Mouse (Mus musculus): ENCODE measurements at regions not wholly inside any gene's neighbourhood (a gene's known extent, or its start where the extent isn't known, plus 50 kb on each side); places are given as distances from the start of the nearest gene placed in this dataset.

GRCm38 (mm10) chr1:73771773-73772172 lies 352.5 kb downstream of the Tns1 start:
- Histone ChIP-seq H3K27ac (ENCODE audit: insufficient read depth, low read depth) (no peak overlapping the region), H3K79me2 (replicated peaks; ENCODE audit: control insufficient read depth, extremely low read depth, insufficient read depth, poor library complexity, severe bottlenecking) (no peaks in the 10 kb centered on the region), H3K4me2 (ENCODE audit: insufficient read depth, low read depth, poor library complexity, severe bottlenecking) (no peak overlapping the region), H3K9ac (ENCODE audit: insufficient read depth, low read depth) (no peak overlapping the region), H3K4me1 (ENCODE audit: control insufficient read depth in 1 of 2, insufficient read depth in 2 of 2) (no peaks in the 10 kb centered on the region), H3K36me3 (replicated peaks in 1 of 2; ENCODE audit: control insufficient read depth in 1 of 2, insufficient read depth in 1 of 2, low read length in 1 of 2) (no peaks in the 10 kb centered on the region), H3K9me3 (replicated peaks; ENCODE audit: low read length) (peaks cover 4% of the 10 kb centered on the region), H3K27me3 (replicated peaks) (peaks cover 39% of the 10 kb centered on the region), H3K4me3 (replicated peaks in 1 of 3; ENCODE audit: low read depth in 2 of 3, low read length in 2 of 3, poor library complexity in 1 of 3) (no peak overlapping the region)
- DNase-seq (ENCODE audit: extremely low read depth), result no peak
- dilution Hi-C loops (cut with MboI; ENCODE audit: extremely low pct_ligation_motif_present, extremely low pct_unique_long_range_greater_than_20kb, low sequenced_read_pairs), result no loop called here
- in situ Hi-C loops (cut with MboI; ENCODE audit: low pct_ligation_motif_present, low pct_unique_long_range_greater_than_20kb, low sequenced_read_pairs), result no loop called here
- TF ChIP-seq MEF2A (IDR thresholded peaks at IDR 0.05; ENCODE audit: borderline replicate concordance, low read depth, low read length) (no peak), ZKSCAN1 (IDR thresholded peaks at IDR 0.05; ENCODE audit: borderline replicate concordance, low read depth, low read length) (no peak), CHD2 (IDR thresholded peaks at IDR 0.05; ENCODE audit: low read length) (no peak), HCFC1 (IDR thresholded peaks at IDR 0.05; ENCODE audit: low read depth, low read length) (no peak), ELF1 (IDR thresholded peaks at IDR 0.05; ENCODE audit: low read depth, low read length) (no peak), MAZ (IDR thresholded peaks at IDR 0.05; ENCODE audit: low read depth, low read length) (no peak), POLR2AphosphoS2 (IDR thresholded peaks at IDR 0.05; ENCODE audit: low read depth, low read length) (no peak)

GRCm38 (mm10) chr1:73770631-73771030 lies 353.6 kb downstream of the Tns1 start:
- DNase-seq (ENCODE audit: extremely low read depth), result no peak
- Histone ChIP-seq H3K4me3 (replicated peaks in 1 of 3; ENCODE audit: low read depth in 2 of 3, low read length in 2 of 3, poor library complexity in 1 of 3) (no peak overlapping the region), H3K27ac (ENCODE audit: insufficient read depth, low read depth) (no peak overlapping the region), H3K4me1 (ENCODE audit: control insufficient read depth in 1 of 2, insufficient read depth in 2 of 2) (no peaks in the 10 kb centered on the region), H3K4me2 (ENCODE audit: insufficient read depth, low read depth, poor library complexity, severe bottlenecking) (no peak overlapping the region), H3K27me3 (replicated peaks) (peaks cover 40% of the 10 kb centered on the region), H3K79me2 (replicated peaks; ENCODE audit: control insufficient read depth, extremely low read depth, insufficient read depth, poor library complexity, severe bottlenecking) (no peaks in the 10 kb centered on the region), H3K9ac (ENCODE audit: insufficient read depth, low read depth) (no peak overlapping the region), H3K9me3 (replicated peaks; ENCODE audit: low read length) (peaks cover 4% of the 10 kb centered on the region), H3K36me3 (replicated peaks in 1 of 2; ENCODE audit: control insufficient read depth in 1 of 2, insufficient read depth in 1 of 2, low read length in 1 of 2) (no peaks in the 10 kb centered on the region)
- dilution Hi-C loops (cut with MboI; ENCODE audit: extremely low pct_ligation_motif_present, extremely low pct_unique_long_range_greater_than_20kb, low sequenced_read_pairs), result no loop called here
- TF ChIP-seq ZC3H11A (IDR thresholded peaks at IDR 0.05; ENCODE audit: low read depth, low read length) (no peak), KAT2A (IDR thresholded peaks at IDR 0.05; ENCODE audit: insufficient replicate concordance, low read length) (no peak), SIN3A (IDR thresholded peaks at IDR 0.05; ENCODE audit: low read length) (no peak), SMC3 (IDR thresholded peaks at IDR 0.05; ENCODE audit: low read depth, low read length) (no peak)
- in situ Hi-C loops (cut with MboI; ENCODE audit: low pct_ligation_motif_present, low pct_unique_long_range_greater_than_20kb, low sequenced_read_pairs), result no loop called here

GRCm38 (mm10) chr1:73764611-73765333 lies 359.5 kb downstream of the Tns1 start:
- H3K9ac ChIP-seq (ENCODE audit: insufficient read depth, low read depth), result no peak overlapping the region
- no peaks in the 10 kb centered on the region for H3K4me1 ChIP-seq (ENCODE audit: control insufficient read depth in 1 of 2, insufficient read depth in 2 of 2)
- TF ChIP-seq RCOR1 (conservative IDR thresholded peaks at IDR 0.05; ENCODE audit: low read depth, low read length), result no peak
- TF ChIP-seq ZC3H11A (IDR thresholded peaks at IDR 0.05; ENCODE audit: low read depth, low read length), result no peak
- no peak for TF ChIP-seq POLR2AphosphoS2 (IDR thresholded peaks at IDR 0.05; ENCODE audit: low read depth, low read length)
- no peak for TF ChIP-seq TCF12 (IDR thresholded peaks at IDR 0.05; ENCODE audit: low read depth, low read length)
- TF ChIP-seq NRF1 (IDR thresholded peaks at IDR 0.05; ENCODE audit: low read depth, low read length), result no peak
- no peak for TF ChIP-seq RAD21 (IDR thresholded peaks at IDR 0.05; ENCODE audit: low read depth, low read length)
- no peak for TF ChIP-seq UBTF (IDR thresholded peaks at IDR 0.05; ENCODE audit: low read depth, low read length)
- no peak for TF ChIP-seq MEF2A (IDR thresholded peaks at IDR 0.05; ENCODE audit: borderline replicate concordance, low read depth, low read length)
- no peak for TF ChIP-seq ETS1 (conservative IDR thresholded peaks at IDR 0.05; ENCODE audit: low read depth, low read length)
- TF ChIP-seq TBP (conservative IDR thresholded peaks at IDR 0.05; ENCODE audit: low read depth, low read length), result no peak
- TF ChIP-seq CTCF (conservative IDR thresholded peaks at IDR 0.05 in 1 of 2, IDR thresholded peaks at IDR 0.05 in 1 of 2; ENCODE audit: low read depth in 2 of 2, low read length in 2 of 2), result no peak
- no peak for TF ChIP-seq JUND (conservative IDR thresholded peaks at IDR 0.05; ENCODE audit: low read depth, low read length)
- no peak for TF ChIP-seq SMC3 (IDR thresholded peaks at IDR 0.05; ENCODE audit: low read depth, low read length)
- H3K9me3 ChIP-seq (replicated peaks; ENCODE audit: low read length), result no peaks in the 10 kb centered on the region
- no peak overlapping the region for H3K4me2 ChIP-seq (ENCODE audit: insufficient read depth, low read depth, poor library complexity, severe bottlenecking)
- H3K36me3 ChIP-seq (replicated peaks in 1 of 2; ENCODE audit: control insufficient read depth in 1 of 2, insufficient read depth in 1 of 2, low read length in 1 of 2), result no peaks in the 10 kb centered on the region
- H3K4me3 ChIP-seq (replicated peaks in 1 of 3; ENCODE audit: low read depth in 2 of 3, low read length in 2 of 3, poor library complexity in 1 of 3), result no peak overlapping the region
- H3K27me3 ChIP-seq (replicated peaks), result peaks cover 49% of the 10 kb centered on the region
- in situ Hi-C loops (cut with MboI; ENCODE audit: low pct_ligation_motif_present, low pct_unique_long_range_greater_than_20kb, low sequenced_read_pairs), result no loop called here
- DNase-seq (ENCODE audit: extremely low read depth), result no peak
- no peak overlapping the region for H3K27ac ChIP-seq (ENCODE audit: insufficient read depth, low read depth)
- dilution Hi-C loops (cut with MboI; ENCODE audit: extremely low pct_ligation_motif_present, extremely low pct_unique_long_range_greater_than_20kb, low sequenced_read_pairs), result no loop called here
- no peaks in the 10 kb centered on the region for H3K79me2 ChIP-seq (replicated peaks; ENCODE audit: control insufficient read depth, extremely low read depth, insufficient read depth, poor library complexity, severe bottlenecking)
